Mouse (Mus musculus): ENCODE results near the gene Ppp1cc. TPM values are rescaled to one million over a fixed set of nuclear protein-coding genes. Genes with fewer than 3 reads are reported as not detected.
A peak's percentile ranks its signal among the peaks of the same experiment; 100 is the strongest.
"Not testable (repeated sequence)": the region's sequence is repeated elsewhere in the genome, so short reads cannot be mapped to it uniquely, and the experiment has no call there.

Ppp1cc gene
- total RNA-seq, 2 experiments from 2014 or later, result 134 to 152 TPM

- no peak for DNase-seq (ENCODE audit: low spot score in 2 of 2)
These were observed 22.7 kb upstream of the Ppp1cc start for GRCm38 (mm10) chr5:122135290-122135882.

GRCm38 (mm10) chr5:122136508-122137408 lies 21.3 kb upstream of the Ppp1cc start:
- DNase-seq (ENCODE audit: low spot score in 2 of 2), result peak in 1 of 2 experiments; percentile 41

- DNase-seq (ENCODE audit: low spot score in 2 of 2), result no peak
These were observed 19.2 kb upstream of the Ppp1cc start for GRCm38 (mm10) chr5:122138856-122139255.

GRCm38 (mm10) chr5:122139771-122140170 lies 18.3 kb upstream of the Ppp1cc start:
- DNase-seq (ENCODE audit: low spot score in 2 of 2), result not testable (repeated sequence)

- DNase-seq (ENCODE audit: low spot score in 2 of 2), result no peak
These were observed 17.4 kb upstream of the Ppp1cc start, which contains the start of gene Ccdc63 for GRCm38 (mm10) chr5:122140723-122141122. Gene Ccdc63, minus strand, starts transcription at chr5:122140823.

GRCm38 (mm10) chr5:122142230-122142992 lies 15.7 kb upstream of the Ppp1cc start:
- peak in 1 of 2 experiments; percentile 45 for DNase-seq (ENCODE audit: low spot score in 2 of 2)

- no peak for DNase-seq (ENCODE audit: low spot score in 2 of 2)
These were observed 14.5 kb upstream of the Ppp1cc start for GRCm38 (mm10) chr5:122143543-122143942.

GRCm38 (mm10) chr5:122144825-122145224 lies 13.3 kb upstream of the Ppp1cc start:
- DNase-seq (ENCODE audit: low spot score in 2 of 2), result no peak

- DNase-seq (ENCODE audit: low spot score in 2 of 2), result peak in 1 of 2 experiments; percentile 59
These were observed 12.6 kb upstream of the Ppp1cc start for GRCm38 (mm10) chr5:122145381-122146055.

GRCm38 (mm10) chr5:122146056-122146580 lies 12.0 kb upstream of the Ppp1cc start:
- peak; percentile 42 to 69 for DNase-seq (ENCODE audit: low spot score in 2 of 2)

GRCm38 (mm10) chr5:122146609-122147008 lies 11.5 kb upstream of the Ppp1cc start:
- DNase-seq (ENCODE audit: low spot score in 2 of 2), result no peak

GRCm38 (mm10) chr5:122148107-122148506 lies 10.0 kb upstream of the Ppp1cc start:
- DNase-seq (ENCODE audit: low spot score in 2 of 2), result no peak

GRCm38 (mm10) chr5:122149259-122149658 lies 8.8 kb upstream of the Ppp1cc start:
- DNase-seq (ENCODE audit: low spot score in 2 of 2), result no peak

GRCm38 (mm10) chr5:122152508-122152907 lies 5.6 kb upstream of the Ppp1cc start:
- not testable (repeated sequence) for DNase-seq (ENCODE audit: low spot score in 2 of 2)

- no peak for DNase-seq (ENCODE audit: low spot score in 2 of 2)
These were observed 4.1 kb upstream of the Ppp1cc start for GRCm38 (mm10) chr5:122154006-122154405.

- no peak for DNase-seq (ENCODE audit: low spot score in 2 of 2)
These were observed 3.3 kb upstream of the Ppp1cc start for GRCm38 (mm10) chr5:122154782-122155181.

- DNase-seq (ENCODE audit: low spot score in 2 of 2), result no peak
These were observed 2.5 kb upstream of the Ppp1cc start for GRCm38 (mm10) chr5:122155613-122156012.

GRCm38 (mm10) chr5:122156486-122156885 lies 1.6 kb upstream of the Ppp1cc start:
- no peak for DNase-seq (ENCODE audit: low spot score in 2 of 2)

- DNase-seq (ENCODE audit: low spot score in 2 of 2), result peak in 1 of 2 experiments; percentile 34
These were observed 758 bp downstream of the Ppp1cc start for GRCm38 (mm10) chr5:122158557-122159515.
